7 mouse cellular contexts compared by ENCODE assay signal in genomic region chr7:133457436-133458324, GRCm38 (mm10).
DNase-seq lines count a peak whose midpoint lies in the region; ATAC-seq lines count a peak whose summit lies in the region.

No protein-coding gene starts in this region.

- no peak overlapping the region for H3K4me3 ChIP-seq in midbrain, embryonic 11.5 days (ENCODE audit: low read depth, low read length)
- H3K4me3 ChIP-seq in midbrain, embryonic 16.5 days (ENCODE audit: low read depth, low read length), result no peak overlapping the region
- H3K4me3 ChIP-seq in kidney, embryonic 16.5 days (ENCODE audit: low read length), result no peak overlapping the region

- H3K9ac ChIP-seq in midbrain, embryonic 11.5 days (ENCODE audit: low read length), result no peak overlapping the region
- no peak overlapping the region for H3K9ac ChIP-seq in midbrain, embryonic 16.5 days (ENCODE audit: low read depth, low read length)
- no peak overlapping the region for H3K9ac ChIP-seq in kidney, embryonic 16.5 days (replicated peaks; ENCODE audit: low read length)

- no peak overlapping the region for H3K4me2 ChIP-seq in midbrain, embryonic 11.5 days
- H3K4me2 ChIP-seq in midbrain, embryonic 16.5 days (ENCODE audit: low read length), result no peak overlapping the region
- H3K4me2 ChIP-seq in kidney, embryonic 16.5 days (replicated peaks; ENCODE audit: low read depth, low read length), result no peak overlapping the region

- H3K9me3 ChIP-seq in midbrain, embryonic 11.5 days (ENCODE audit: control insufficient read depth, low read length), result no peaks in the 10 kb centered on the region
- no peaks in the 10 kb centered on the region for H3K9me3 ChIP-seq in midbrain, embryonic 16.5 days (replicated peaks; ENCODE audit: control insufficient read depth, low read length, poor library complexity, severe bottlenecking)
- no peaks in the 10 kb centered on the region for H3K9me3 ChIP-seq in kidney, embryonic 16.5 days (ENCODE audit: low read length)

- no peaks in the 10 kb centered on the region for H3K27me3 ChIP-seq in midbrain, embryonic 11.5 days (ENCODE audit: control insufficient read depth, insufficient read depth, low read length)
- H3K27me3 ChIP-seq in midbrain, embryonic 16.5 days (ENCODE audit: control insufficient read depth, insufficient read depth, low read depth, low read length), result no peaks in the 10 kb centered on the region
- no peaks in the 10 kb centered on the region for H3K27me3 ChIP-seq in kidney, embryonic 16.5 days (ENCODE audit: insufficient read depth, low read length)
- no peaks in the 10 kb centered on the region for H3K27me3 ChIP-seq in splenic B cell, adult 2 months (ENCODE audit: control insufficient read depth, insufficient read depth, low read length, poor library complexity, severe bottlenecking)

- H3K36me3 ChIP-seq in midbrain, embryonic 11.5 days (ENCODE audit: control insufficient read depth, insufficient read depth, low read length), result no peaks in the 10 kb centered on the region
- no peaks in the 10 kb centered on the region for H3K36me3 ChIP-seq in midbrain, embryonic 16.5 days (ENCODE audit: control insufficient read depth, insufficient read depth, low read length)
- H3K36me3 ChIP-seq in kidney, embryonic 16.5 days (ENCODE audit: insufficient read depth, low read length), result no peaks in the 10 kb centered on the region
- H3K36me3 ChIP-seq in splenic B cell, adult 2 months (ENCODE audit: control insufficient read depth, insufficient read depth, low read length, poor library complexity, severe bottlenecking), result no peaks in the 10 kb centered on the region

- 69% methylated on average over 16 of the region's 16 CpGs for WGBS in midbrain, embryonic 11.5 days
- 61% methylated on average over 16 of the region's 16 CpGs for WGBS in midbrain, embryonic 16.5 days
- 42% methylated on average over 16 of the region's 16 CpGs for WGBS in kidney, embryonic 16.5 days

- no peak overlapping the region for H3K27ac ChIP-seq in midbrain, embryonic 11.5 days (ENCODE audit: low read depth, low read length)
- no peak overlapping the region for H3K27ac ChIP-seq in midbrain, embryonic 16.5 days (ENCODE audit: low read length)
- peak overlapping the region; percentile 39 for H3K27ac ChIP-seq in kidney, embryonic 16.5 days (ENCODE audit: low read length)

- no peak for ATAC-seq in midbrain, embryonic 11.5 days (ENCODE audit: low FRiP score)
- no peak for ATAC-seq in midbrain, embryonic 16.5 days
- peak; percentile 89 for ATAC-seq in granulocyte monocyte progenitor cell, adult 5-6 weeks (replicated peaks; ENCODE audit: poor library complexity, severe bottlenecking)
- ATAC-seq in kidney, embryonic 16.5 days (ENCODE audit: low FRiP score, low TSS enrichment), result no peak

- H3K4me1 ChIP-seq in midbrain, embryonic 11.5 days (ENCODE audit: control insufficient read depth, insufficient read depth, low read length), result no peaks in the 10 kb centered on the region
- H3K4me1 ChIP-seq in midbrain, embryonic 16.5 days (ENCODE audit: control insufficient read depth, insufficient read depth, low read length), result 0 out of 2 replicates have a peak, but pooled peaks cover 3% of the 10 kb centered on the region
- H3K4me1 ChIP-seq in kidney, embryonic 16.5 days (ENCODE audit: insufficient read depth, low read length), result peaks cover 13% of the 10 kb centered on the region

- peak; percentile 85 for DNase-seq in midbrain, embryonic 11.5 days (ENCODE audit: low spot score, missing footprints)
- DNase-seq in splenic B cell, adult 2 months (ENCODE audit: low read depth, low spot score), result peak; percentile 82
- no peak for DNase-seq in adrenal gland, postnatal 14 days
- no peak for DNase-seq in cerebellum, adult 11 months

Comparison
In these comparisons a context has a peak if more than half of its experiments do, and no peak if none do; other contexts are left out.
1. DNase-seq: peak in midbrain, embryonic 11.5 days (single experiment) and splenic B cell, adult 2 months (single experiment); none in adrenal gland, postnatal 14 days (single experiment) and cerebellum, adult 11 months (single experiment).